Mouse (Mus musculus) kidney, embryonic 15.5 days (tissue): ENCODE results near the gene Lyzl4. TPM values are rescaled to one million over a fixed set of nuclear protein-coding genes. Genes with fewer than 3 reads are reported as not detected.
"Not testable (repeated sequence)": the region's sequence is repeated elsewhere in the genome, so short reads cannot be mapped to it uniquely, and the experiment has no call there.

Source experiments
- ATAC-seq: fragments of 200-750 bp; cut with Nextera tagmentation; replicated peaks from 2 replicates; pipeline ENCODE4 v1.8.0; 2017; ENCODE audit warnings: moderate TSS enrichment; ENCODE audit not compliant: low FRiP score
- H3K27ac ChIP-seq: fragments of 300-500 bp; sonication (generic); 2 replicates; pipeline ENCODE4 v1.5.1; 2015; ENCODE audit warnings: mild to moderate bottlenecking, inconsistent platforms
- H3K27me3 ChIP-seq: fragments of 300-500 bp; sonication (generic); 2 replicates; pipeline ENCODE4 v1.6.1; 2015; ENCODE audit warnings: inconsistent platforms
- H3K36me3 ChIP-seq: fragments of 300-500 bp; sonication (generic); 2 replicates; pipeline ENCODE4 v1.6.1; 2015; ENCODE audit warnings: inconsistent platforms
- H3K4me1 ChIP-seq: fragments of 300-500 bp; sonication (generic); 2 replicates; pipeline ENCODE4 v1.6.1; 2015; ENCODE audit warnings: inconsistent platforms
- H3K4me2 ChIP-seq: fragments of 300-500 bp; sonication (generic); 2 replicates; pipeline ENCODE4 v1.6.1; 2015; ENCODE audit warnings: moderate library complexity, mild to moderate bottlenecking, inconsistent platforms
- H3K4me3 ChIP-seq: fragments of 300-500 bp; sonication (generic); replicated peaks from 2 replicates; pipeline ENCODE4 v1.5.1; 2015; ENCODE audit warnings: mild to moderate bottlenecking, inconsistent platforms
- H3K9ac ChIP-seq: fragments of 300-500 bp; sonication (generic); 2 replicates; pipeline ENCODE4 v1.6.1; 2015; ENCODE audit warnings: mild to moderate bottlenecking, inconsistent platforms
- H3K9me3 ChIP-seq: fragments of 300-500 bp; sonication (generic); replicated peaks from 2 replicates; pipeline ENCODE4 v1.6.1; 2016; ENCODE audit warnings: inconsistent platforms
- WGBS: fragments of 180-500 bp; shearing (Covaris S2); methylation state at CpG from one replicate; pipeline ENCODE4 v1.1.7; 2015; ENCODE audit warnings: mixed read lengths; 5-methylcytosine and 5-hydroxymethylcytosine counted together
- polyA plus RNA-seq: library from polyadenylated mRNA; unstranded; fragments of >200 nt; fragmentation: Nextera tagmentation; extraction: Ambion mirVana; gene quantifications from 2 replicates; pipeline ENCODE4 v1.2.1, GENCODE M21; 2015

Gene Lyzl4
- polyA plus RNA-seq, 1 experiment from 2014 or later, result not detected

- ATAC-seq, result no peak
- Histone ChIP-seq H3K4me3 (no peak overlapping the region), H3K4me2 (no peak overlapping the region), H3K27me3 (peaks cover 4% of the 10 kb centered on the region; the same call in 1 of the 2 replicates), H3K36me3 (no peaks in the 10 kb centered on the region), H3K9me3 (no peaks in the 10 kb centered on the region), H3K27ac (no peak overlapping the region), H3K9ac (no peak overlapping the region), H3K4me1 (peaks cover 8% of the 10 kb centered on the region)
- WGBS, result 32% methylated on average over 4 of the region's 4 CpGs
Observed at GRCm38 (mm10) chr9:121594771-121595170, 47.1 kb downstream of the Lyzl4 start.

GRCm38 (mm10) chr9:121593768-121594167 lies 48.1 kb downstream of the Lyzl4 start:
- H3K4me2 ChIP-seq, H3K4me1 ChIP-seq, H3K9ac ChIP-seq, ATAC-seq, H3K27me3 ChIP-seq, H3K36me3 ChIP-seq, H3K9me3 ChIP-seq, H3K27ac ChIP-seq, H3K4me3 ChIP-seq: not testable (repeated sequence)
- WGBS, result 78% methylated on average over 3 of the region's 3 CpGs

- Histone ChIP-seq H3K9me3 (no peaks in the 10 kb centered on the region), H3K36me3 (no peaks in the 10 kb centered on the region), H3K4me2 (no peak overlapping the region), H3K27me3 (no peaks in the 10 kb centered on the region), H3K4me1 (0 out of 2 replicates have a peak, but pooled peaks cover 2% of the 10 kb centered on the region), H3K9ac (no peak overlapping the region), H3K4me3 (no peak overlapping the region), H3K27ac (no peak overlapping the region)
- ATAC-seq, result no peak
- 73% methylated on average over 13 of the region's 13 CpGs for WGBS
Observed at GRCm38 (mm10) chr9:121592948-121593550, 48.8 kb downstream of the Lyzl4 start.

GRCm38 (mm10) chr9:121589533-121589932 lies 52.4 kb downstream of the Lyzl4 start:
- WGBS, result 50% methylated on average over 2 of the region's 2 CpGs
- Histone ChIP-seq H3K4me1 (0 out of 2 replicates have a peak, but pooled peaks cover 2% of the 10 kb centered on the region), H3K4me3 (no peak overlapping the region), H3K9ac (no peak overlapping the region), H3K27me3 (no peaks in the 10 kb centered on the region), H3K4me2 (no peak overlapping the region), H3K36me3 (no peaks in the 10 kb centered on the region), H3K9me3 (no peaks in the 10 kb centered on the region), H3K27ac (peak overlapping the region; percentile 34; the same call in 1 of the 2 replicates)
- ATAC-seq, result peak; percentile 66

- H3K27ac ChIP-seq, result no peak overlapping the region
- H3K9ac ChIP-seq, result no peak overlapping the region
- no peaks in the 10 kb centered on the region for H3K9me3 ChIP-seq
- H3K36me3 ChIP-seq, result no peaks in the 10 kb centered on the region
- no peak overlapping the region for H3K4me3 ChIP-seq
- 0 out of 2 replicates have a peak, but pooled peaks cover 3% of the 10 kb centered on the region for H3K4me1 ChIP-seq
- ATAC-seq, result no peak
- no peak overlapping the region for H3K4me2 ChIP-seq
- H3K27me3 ChIP-seq, result no peaks in the 10 kb centered on the region
- 29% methylated on average over 5 of the region's 5 CpGs for WGBS
Observed at GRCm38 (mm10) chr9:121574380-121574779, 67.5 kb downstream of the Lyzl4 start.

GRCm38 (mm10) chr9:121568451-121568850 lies 73.4 kb downstream of the Lyzl4 start:
- WGBS, result 6% methylated on average over 1 of the region's 1 CpGs
- H3K9me3 ChIP-seq, result no peaks in the 10 kb centered on the region
- no peak overlapping the region for H3K9ac ChIP-seq
- H3K4me1 ChIP-seq, result no peaks in the 10 kb centered on the region
- H3K27ac ChIP-seq, result no peak overlapping the region
- no peak overlapping the region for H3K4me2 ChIP-seq
- ATAC-seq, result no peak
- H3K4me3 ChIP-seq, result no peak overlapping the region
- no peaks in the 10 kb centered on the region for H3K36me3 ChIP-seq
- H3K27me3 ChIP-seq, result no peaks in the 10 kb centered on the region

- 80% methylated on average over 7 of the region's 7 CpGs for WGBS
- no peaks in the 10 kb centered on the region for H3K36me3 ChIP-seq
- ATAC-seq, result no peak
Observed at GRCm38 (mm10) chr9:121566387-121566786, 75.5 kb downstream of the Lyzl4 start.

GRCm38 (mm10) chr9:121563276-121563675 lies 78.6 kb downstream of the Lyzl4 start:
- Histone ChIP-seq H3K4me1 (peaks cover 6% of the 10 kb centered on the region; the same call in 1 of the 2 replicates), H3K27me3 (no peaks in the 10 kb centered on the region), H3K9me3 (no peaks in the 10 kb centered on the region), H3K27ac (no peak overlapping the region), H3K9ac (no peak overlapping the region), H3K4me2 (no peak overlapping the region), H3K4me3 (no peak overlapping the region), H3K36me3 (no peaks in the 10 kb centered on the region)
- WGBS, result 87% methylated on average over 7 of the region's 7 CpGs
- no peak for ATAC-seq

More at GRCm38 (mm10) chr9:121566387-121566786, 75.5 kb downstream of the Lyzl4 start:
- Histone ChIP-seq H3K4me1 (no peaks in the 10 kb centered on the region), H3K4me2 (no peak overlapping the region), H3K9ac (no peak overlapping the region), H3K9me3 (no peaks in the 10 kb centered on the region), H3K4me3 (no peak overlapping the region), H3K27me3 (no peaks in the 10 kb centered on the region), H3K27ac (no peak overlapping the region)

GRCm38 (mm10) chr9:121560515-121560914 lies 81.4 kb downstream of the Lyzl4 start:
- no peak overlapping the region for H3K4me3 ChIP-seq
- no peaks in the 10 kb centered on the region for H3K36me3 ChIP-seq
- H3K9me3 ChIP-seq, result no peaks in the 10 kb centered on the region
- H3K9ac ChIP-seq, result no peak overlapping the region
- ATAC-seq, result no peak
- WGBS, result 57% methylated on average over 7 of the region's 7 CpGs
- no peak overlapping the region for H3K27ac ChIP-seq
- no peaks in the 10 kb centered on the region for H3K27me3 ChIP-seq
- peaks cover 11% of the 10 kb centered on the region; the same call in 1 of the 2 replicates for H3K4me1 ChIP-seq
- no peak overlapping the region for H3K4me2 ChIP-seq

- no peaks in the 10 kb centered on the region for H3K9me3 ChIP-seq
- no peak for ATAC-seq
- H3K9ac ChIP-seq, result no peak overlapping the region
- peaks cover 11% of the 10 kb centered on the region; the same call in 1 of the 2 replicates for H3K4me1 ChIP-seq
- no peaks in the 10 kb centered on the region for H3K36me3 ChIP-seq
- 86% methylated on average over 6 of the region's 6 CpGs for WGBS
- H3K27me3 ChIP-seq, result no peaks in the 10 kb centered on the region
- H3K27ac ChIP-seq, result no peak overlapping the region
- H3K4me3 ChIP-seq, result no peak overlapping the region
- H3K4me2 ChIP-seq, result no peak overlapping the region
Observed at GRCm38 (mm10) chr9:121558167-121558566, 83.7 kb downstream of the Lyzl4 start.

- H3K36me3 ChIP-seq, result no peaks in the 10 kb centered on the region
- ATAC-seq, result no peak
- peaks cover 11% of the 10 kb centered on the region; the same call in 1 of the 2 replicates for H3K4me1 ChIP-seq
- H3K9ac ChIP-seq, result no peak overlapping the region
- 55% methylated on average over 5 of the region's 5 CpGs for WGBS
- H3K27me3 ChIP-seq, result no peaks in the 10 kb centered on the region
- H3K27ac ChIP-seq, result no peak overlapping the region
- no peak overlapping the region for H3K4me3 ChIP-seq
- H3K9me3 ChIP-seq, result no peaks in the 10 kb centered on the region
- H3K4me2 ChIP-seq, result no peak overlapping the region
Observed at GRCm38 (mm10) chr9:121556913-121557312, 85.0 kb downstream of the Lyzl4 start.

GRCm38 (mm10) chr9:121555395-121556000 lies 86.4 kb downstream of the Lyzl4 start:
- Histone ChIP-seq H3K27me3 (no peaks in the 10 kb centered on the region), H3K9me3 (no peaks in the 10 kb centered on the region), H3K9ac (no peak overlapping the region), H3K4me2 (no peak overlapping the region), H3K27ac (0 out of 2 replicates have a peak overlapping the region, but pooled peaks have one; percentile 7), H3K4me3 (no peak overlapping the region), H3K36me3 (no peaks in the 10 kb centered on the region), H3K4me1 (peaks cover 11% of the 10 kb centered on the region; the same call in 1 of the 2 replicates)
- WGBS, result 59% methylated on average over 9 of the region's 9 CpGs
- peak; percentile 46; the same call in 1 of the 2 replicates for ATAC-seq
